Mouse (Mus musculus) spleen, adult 2 months (tissue): ENCODE data around the gene Cfap298.

Source experiments
- CTCF ChIP-seq: fragments of 200-500 bp; IDR thresholded peaks from 2 replicates; pipeline ENCODE4 v1.5.1; 2011; ENCODE audit warnings: mild to moderate bottlenecking, inconsistent platforms; ENCODE audit not compliant: insufficient read depth, insufficient read length, insufficient replicate concordance; ENCODE audit errors: extremely low read depth
- POLR2A ChIP-seq: fragments of 200-500 bp; IDR thresholded peaks from 2 replicates; pipeline ENCODE4 v1.6.1; 2011; ENCODE audit warnings: low read depth, low read length, inconsistent platforms

DNA sequence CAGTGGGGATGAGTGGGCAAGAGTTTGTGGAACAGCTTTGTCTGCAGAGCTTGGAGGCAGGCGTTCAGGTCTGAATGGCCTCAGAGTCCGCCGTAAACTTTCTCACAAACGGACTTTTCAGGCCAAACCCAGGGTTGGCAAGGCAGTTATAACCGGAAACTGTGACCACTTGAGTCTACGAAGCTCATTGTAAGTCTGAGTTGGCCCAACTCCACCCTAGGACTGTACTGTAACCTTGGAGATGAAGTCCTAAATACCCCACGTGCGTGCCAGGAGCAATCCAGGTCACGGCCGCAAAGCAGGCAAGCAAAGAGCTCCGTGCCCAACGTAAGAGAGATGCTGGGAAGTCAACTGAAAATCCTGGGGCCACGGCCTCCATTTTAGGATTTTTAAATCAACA lies 23.1 kb downstream of the Cfap298 start:
- TF ChIP-seq CTCF (no peak), POLR2A (no peak)
